Mouse (Mus musculus): ENCODE measurements around the gene Fbxo5. TPM values are rescaled to one million over a fixed set of nuclear protein-coding genes. Genes with fewer than 3 reads are reported as not detected.

The Fbxo5 gene
- total RNA-seq, 2 experiments from 2014 or later = 4.4 to 5.6 TPM

Other genes starting within 250 kb of the Fbxo5 start
- gene Myct1, start 211.8 kb downstream of the Fbxo5 start, total RNA-seq (2021) = 10 to 100 TPM in 1 of 2 experiments, 1 to 10 TPM in 1; 8.6 to 10.2 TPM
- under 1 TPM in 1 of 2 experiments, not detected in 1; 0.14 TPM for gene Vip, start 166.4 kb downstream of the Fbxo5 start, total RNA-seq (2021)
- gene Mtrf1l, start 18.3 kb upstream of the Fbxo5 start, total RNA-seq (2021) = 1 to 10 TPM; 6.9 to 7.2 TPM
- gene Rgs17, start 116.8 kb upstream of the Fbxo5 start, total RNA-seq (2021) = under 1 TPM; 0.23 to 0.63 TPM